Mouse (Mus musculus): ENCODE measurements around the gene Mboat1.

Mboat1 gene

DNA sequence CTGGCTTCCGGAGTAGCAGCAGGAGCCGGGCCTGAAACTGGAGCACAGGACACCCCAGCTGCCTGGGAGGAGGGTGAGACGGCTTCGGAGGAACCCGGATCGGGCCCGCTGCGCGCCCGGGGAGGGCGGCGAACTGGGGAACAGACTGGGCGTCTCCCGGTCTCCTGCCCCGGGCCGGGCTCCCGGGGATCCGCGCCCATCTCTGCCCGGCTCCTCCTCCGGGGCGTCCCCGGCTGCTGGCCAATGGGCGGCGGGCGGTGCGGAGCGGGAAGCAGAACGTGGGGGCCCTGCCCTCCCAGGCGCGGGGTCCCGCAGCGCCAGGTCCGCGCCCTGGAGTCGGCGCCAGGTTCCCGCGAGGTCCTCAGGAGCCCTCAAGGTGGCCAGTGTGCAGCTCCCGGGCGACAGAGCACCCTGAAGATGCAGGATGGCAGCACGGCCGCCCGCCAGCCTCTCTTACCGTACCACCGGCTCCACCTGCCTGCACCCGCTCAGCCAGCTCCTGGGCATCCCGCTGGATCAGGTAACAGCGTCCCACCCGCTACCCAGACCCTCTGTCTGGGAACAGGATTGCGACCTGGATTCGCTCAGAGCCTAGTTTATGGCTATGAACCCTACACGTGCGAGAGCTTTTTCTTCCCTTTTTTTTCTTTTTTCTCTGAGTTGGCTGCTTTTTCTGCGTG, at the start of gene Mboat1:
Gene Mboat1 (plus strand): TSS at position 247 of the 680 bp plus-strand sequence.
- DNase-seq (ENCODE audit: low spot score), result peak; percentile 76

- no peak for DNase-seq (ENCODE audit: low spot score)
These were observed 43.2 kb upstream of the Mboat1 start for GRCm38 (mm10) chr13:30093086-30093485.

DNA sequence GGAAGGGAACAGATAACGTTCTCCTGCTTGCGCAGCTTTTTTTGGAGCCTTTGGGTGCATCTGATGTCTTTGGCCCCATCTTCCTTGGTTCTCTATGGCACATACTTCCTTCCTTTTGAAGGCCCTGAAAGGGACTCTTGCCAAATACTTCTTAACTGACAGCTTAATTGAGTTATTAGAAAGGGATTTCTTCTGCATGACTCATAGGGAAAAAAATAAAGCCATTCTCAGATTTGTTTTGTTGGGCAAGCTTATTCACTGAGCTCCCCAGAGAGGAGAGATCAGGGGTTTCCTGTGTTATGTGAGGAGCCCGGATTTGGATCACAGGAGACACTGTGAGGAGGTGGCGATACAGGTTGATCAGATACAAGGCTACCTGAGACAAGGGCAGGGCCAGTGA, 40.4 kb upstream of the Mboat1 start:
- peak; percentile 14 for DNase-seq (ENCODE audit: low spot score)

DNA sequence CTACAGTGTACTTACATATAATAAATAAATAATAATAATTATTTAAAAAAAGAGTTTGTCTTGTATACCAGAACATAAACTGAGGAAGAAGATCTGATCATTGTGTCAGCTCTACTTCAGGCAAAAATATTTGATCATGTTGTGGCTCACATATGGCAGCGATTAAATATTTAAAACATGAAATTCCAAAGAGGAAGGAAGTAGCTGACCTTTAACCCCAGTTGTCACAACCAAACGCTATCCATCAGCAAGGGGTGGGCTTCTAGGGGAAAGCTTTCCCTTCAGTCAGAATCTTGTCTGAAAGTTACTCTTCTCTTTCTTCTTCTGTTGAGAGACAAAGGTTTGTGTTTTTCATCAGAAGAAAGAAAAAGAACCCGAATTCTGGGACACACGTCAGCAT, 39.8 kb upstream of the Mboat1 start:
- no peak for DNase-seq (ENCODE audit: low spot score)

DNA sequence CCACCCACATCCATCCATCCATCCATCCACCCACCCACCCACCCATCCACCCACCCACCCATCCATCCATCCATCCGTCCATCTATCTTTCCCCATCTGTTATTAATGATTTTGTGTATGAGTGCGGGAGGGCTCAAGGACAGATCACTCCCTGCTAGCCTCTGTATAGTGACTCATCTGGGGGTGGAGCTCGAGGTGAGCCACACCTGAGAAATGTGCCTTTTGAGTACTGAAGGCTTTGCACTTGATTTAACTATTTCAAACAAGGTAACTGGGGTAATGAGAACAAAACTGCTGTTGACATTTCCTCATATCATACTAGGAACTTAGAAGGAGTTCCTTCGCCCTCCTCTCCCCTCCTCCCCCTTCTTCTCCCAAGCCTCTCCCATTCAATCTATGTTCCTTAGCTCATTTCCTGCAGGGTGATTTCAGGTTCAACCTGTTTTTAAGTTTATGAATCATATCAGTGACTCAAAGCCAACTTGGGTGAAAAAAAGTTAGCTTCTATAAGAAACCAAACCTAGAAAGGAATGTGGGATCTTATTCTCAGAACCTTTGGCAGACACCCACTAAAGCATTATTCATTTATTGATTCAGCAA, 27.2 kb upstream of the Mboat1 start:
- DNase-seq (ENCODE audit: low spot score), result peak; percentile 8

- DNase-seq (ENCODE audit: low spot score), result no peak
These were observed 20.5 kb upstream of the Mboat1 start for GRCm38 (mm10) chr13:30115792-30116191.

GRCm38 (mm10) chr13:30136923-30137629, 787 bp downstream of the Mboat1 start:
- no peak for DNase-seq (ENCODE audit: low spot score)

DNA sequence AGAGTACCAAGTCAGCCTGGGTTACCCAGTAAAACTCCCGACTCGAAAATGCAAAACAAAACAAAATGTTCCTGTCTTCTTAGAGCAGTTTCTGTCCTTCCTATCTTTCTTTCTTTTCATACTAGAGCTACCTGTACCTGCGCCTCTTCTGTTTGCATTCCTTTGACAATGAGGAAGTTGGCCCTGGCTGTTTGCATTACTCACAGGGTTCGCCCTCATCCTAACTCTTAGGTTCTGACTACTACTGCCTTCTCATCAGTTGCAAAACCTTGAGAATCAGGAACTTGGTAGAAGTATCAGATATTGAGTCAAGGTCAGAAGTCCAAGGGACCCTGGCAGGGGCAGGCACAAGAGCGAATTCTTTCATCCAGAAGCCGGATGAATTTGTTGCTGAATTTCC, 1.7 kb downstream of the Mboat1 start:
- DNase-seq (ENCODE audit: low spot score), result peak; percentile 16

GRCm38 (mm10) chr13:30140149-30140548, 3.9 kb downstream of the Mboat1 start:
- no peak for DNase-seq (ENCODE audit: low spot score)

DNA sequence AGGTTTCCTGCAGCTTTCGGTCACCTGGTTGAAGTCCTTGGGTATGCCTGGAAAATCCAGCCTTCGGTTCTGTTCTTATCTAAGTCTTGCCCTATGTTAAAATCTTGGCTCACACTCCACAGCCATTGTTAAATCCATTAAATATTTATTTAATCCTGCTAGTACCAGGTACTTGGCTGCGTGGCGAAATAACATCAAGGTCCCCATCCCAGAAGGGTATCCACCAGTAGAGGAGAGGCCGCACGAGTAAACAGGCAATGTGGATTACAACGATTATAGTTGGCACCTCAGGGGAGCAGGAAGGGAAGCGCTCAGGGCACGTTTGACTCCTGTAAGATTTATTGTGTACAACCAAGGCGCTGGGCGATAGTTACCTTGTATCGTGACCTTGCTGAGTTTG, 4.4 kb downstream of the Mboat1 start:
- peak; percentile 18 for DNase-seq (ENCODE audit: low spot score)

- DNase-seq (ENCODE audit: low spot score), result no peak
These were observed 5.7 kb downstream of the Mboat1 start for GRCm38 (mm10) chr13:30141996-30142395.

- no peak for DNase-seq (ENCODE audit: low spot score)
These were observed 10.2 kb downstream of the Mboat1 start for GRCm38 (mm10) chr13:30146468-30146867.

- peak; percentile 55 for DNase-seq (ENCODE audit: low spot score)
These were observed 18.0 kb downstream of the Mboat1 start for GRCm38 (mm10) chr13:30154264-30154663.

GRCm38 (mm10) chr13:30159626-30160025, 23.3 kb downstream of the Mboat1 start:
- DNase-seq (ENCODE audit: low spot score), result no peak

- no peak for DNase-seq (ENCODE audit: low spot score)
These were observed 27.2 kb downstream of the Mboat1 start for GRCm38 (mm10) chr13:30163521-30163920.

DNA sequence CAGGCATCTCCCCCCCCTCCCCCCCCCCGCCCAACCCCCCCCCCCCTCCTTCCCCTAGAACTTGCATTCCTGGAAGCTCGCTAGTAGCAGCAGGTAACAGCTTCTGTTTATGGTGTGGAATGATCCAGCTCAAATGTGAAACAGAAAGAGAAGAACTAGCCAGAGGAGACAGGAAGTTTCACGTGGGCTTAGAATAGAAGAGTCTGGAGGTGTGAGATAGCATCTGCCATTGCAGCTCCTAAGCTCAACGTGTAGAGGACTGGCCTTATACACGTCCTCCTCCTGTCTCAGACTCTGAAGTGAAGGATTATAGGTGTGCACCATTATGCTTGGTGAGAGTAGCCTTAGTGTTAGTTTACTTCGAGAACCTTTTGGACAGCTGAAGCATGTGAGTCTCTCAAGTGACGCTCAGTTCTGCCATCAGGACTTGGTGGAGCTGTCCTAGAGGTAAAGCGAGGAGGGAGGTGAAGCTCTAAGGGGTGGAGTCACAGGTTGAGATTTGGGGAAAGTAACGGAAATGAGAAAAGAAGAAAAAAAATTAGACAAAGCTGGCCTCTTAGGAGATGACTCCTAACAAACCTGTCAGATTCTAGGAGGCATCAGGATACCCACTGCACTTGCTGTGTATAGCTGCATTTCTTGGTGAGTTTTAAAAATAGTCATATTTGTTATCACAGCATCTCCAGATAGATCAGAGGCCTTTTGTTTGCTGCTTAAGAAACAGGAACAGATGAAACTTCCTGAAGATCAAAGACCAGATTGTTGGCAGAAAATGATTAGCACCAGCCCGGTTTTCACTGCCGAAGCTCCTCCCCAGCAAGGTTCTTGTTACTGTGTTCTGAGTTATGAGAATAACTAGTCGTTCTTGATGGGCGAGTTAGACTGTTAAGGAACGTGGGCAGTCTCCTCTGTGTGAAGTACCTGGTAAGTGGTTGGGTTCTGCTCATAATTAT, 30.1 kb downstream of the Mboat1 start:
- peak; percentile 13 for DNase-seq (ENCODE audit: low spot score)

DNA sequence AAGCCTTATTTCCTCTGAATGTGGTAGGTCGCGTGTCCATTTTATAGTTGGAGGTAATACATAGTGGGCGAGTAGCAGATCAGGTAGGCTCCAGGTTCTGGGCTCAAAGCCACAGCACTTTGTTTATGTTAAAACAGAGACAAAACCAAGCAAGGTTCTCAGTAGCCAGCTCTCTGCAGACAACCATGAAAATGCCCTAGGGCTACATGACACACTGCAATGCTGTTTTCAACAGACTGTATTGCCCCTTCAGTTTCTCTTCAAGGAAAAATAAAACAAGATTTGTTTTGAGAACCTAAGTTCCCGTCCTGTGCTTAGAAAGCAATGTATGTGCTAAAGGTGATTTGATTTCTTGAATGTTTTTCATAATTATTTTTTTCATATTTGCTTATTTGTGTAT, 31.2 kb downstream of the Mboat1 start:
- DNase-seq (ENCODE audit: low spot score), result no peak

DNA sequence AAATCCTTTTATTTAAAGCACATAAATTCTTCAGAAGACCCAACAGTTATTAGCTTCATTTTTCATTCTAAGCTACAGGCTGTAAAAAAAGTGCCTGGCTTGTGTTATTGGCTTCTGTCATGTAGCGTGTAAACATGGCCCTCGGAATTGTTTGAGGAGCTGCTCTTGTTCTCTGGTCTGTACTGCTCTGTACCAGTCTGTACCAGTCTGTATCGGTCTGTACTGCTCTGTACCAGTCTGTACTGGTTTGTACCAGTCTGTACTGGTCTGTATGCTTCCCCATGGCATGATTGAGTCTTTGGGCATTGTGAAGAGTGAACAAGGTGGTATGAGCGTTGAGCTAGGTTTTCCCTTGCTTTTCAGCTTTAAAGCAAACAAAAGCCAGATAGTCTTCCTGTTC, 32.5 kb downstream of the Mboat1 start:
- DNase-seq (ENCODE audit: low spot score), result no peak

DNA sequence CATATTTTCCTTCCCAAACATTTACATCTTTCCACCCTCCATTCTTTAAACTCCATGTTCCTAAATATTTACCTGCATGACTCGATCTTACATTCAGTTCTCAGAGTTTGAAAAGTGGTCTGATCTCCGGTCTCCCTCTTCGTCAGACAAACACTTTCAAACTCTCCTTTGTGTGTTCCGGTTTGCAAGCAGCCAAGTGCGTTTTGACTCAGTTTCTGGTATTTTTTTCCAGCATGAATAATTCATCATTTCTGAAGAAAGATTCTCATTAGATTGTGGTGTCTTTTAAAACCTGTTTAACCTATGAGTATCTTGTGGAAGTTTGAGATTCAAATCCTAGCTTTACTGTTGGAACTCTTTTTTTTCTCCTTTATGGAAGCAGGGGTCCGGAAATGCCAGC, 33.8 kb downstream of the Mboat1 start:
- DNase-seq (ENCODE audit: low spot score), result no peak

GRCm38 (mm10) chr13:30174586-30174985, 38.3 kb downstream of the Mboat1 start:
- DNase-seq (ENCODE audit: low spot score), result no peak

DNA sequence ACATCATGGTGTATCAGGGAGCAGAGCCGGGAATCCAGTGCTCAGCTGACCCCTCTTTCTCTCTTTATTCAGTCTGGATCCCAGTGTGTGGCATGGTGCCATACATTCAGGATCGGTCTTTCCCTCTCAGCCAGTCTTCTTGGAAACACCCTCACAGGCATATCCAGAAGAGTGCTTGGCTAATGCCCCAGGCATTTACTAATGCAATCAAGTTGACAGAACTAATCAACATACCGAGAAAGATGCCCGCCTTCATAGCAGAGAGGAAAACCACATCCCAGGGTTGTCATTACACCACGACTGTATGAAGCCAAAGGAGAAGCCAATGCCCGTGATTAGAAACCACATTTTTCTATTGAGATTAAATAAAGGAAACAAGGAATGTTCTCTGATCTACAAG, 41.1 kb downstream of the Mboat1 start:
- DNase-seq (ENCODE audit: low spot score), result no peak

DNA sequence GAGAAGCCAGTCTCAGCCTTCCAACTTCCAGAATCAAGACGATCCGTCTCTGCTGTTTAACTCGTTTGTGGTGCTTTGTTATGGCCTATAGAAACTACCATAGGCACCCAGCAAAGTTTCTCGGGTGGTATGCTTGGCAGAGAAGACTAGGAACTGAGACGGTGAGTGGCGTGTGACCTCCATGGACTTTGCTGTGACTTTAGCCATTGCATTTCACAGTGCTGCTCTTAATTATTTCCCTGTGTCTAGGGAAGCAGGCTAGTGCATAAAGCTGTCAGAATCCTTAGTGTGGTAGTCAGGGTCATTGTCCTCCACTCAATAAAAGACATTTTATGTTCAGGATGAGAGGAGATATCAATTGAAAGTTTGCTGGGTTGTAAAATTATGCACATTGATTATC, 49.3 kb downstream of the Mboat1 start:
- no peak for DNase-seq (ENCODE audit: low spot score)

Measured in lung, postnatal 25 days (tissue).